Mouse (Mus musculus) spleen, adult 2 months (tissue): Measurements from ENCODE around the gene Cdh6.

ENCODE experiments used
- CTCF ChIP-seq: fragments of 200-500 bp; IDR thresholded peaks from 2 replicates; pipeline ENCODE4 v1.5.1; 2011; ENCODE audit warnings: mild to moderate bottlenecking, inconsistent platforms; ENCODE audit not compliant: insufficient read depth, insufficient read length, insufficient replicate concordance; ENCODE audit errors: extremely low read depth
- POLR2A ChIP-seq: fragments of 200-500 bp; IDR thresholded peaks from 2 replicates; pipeline ENCODE4 v1.6.1; 2011; ENCODE audit warnings: low read depth, low read length, inconsistent platforms

GRCm38 (mm10) chr15:13095406-13095805 lies 78.1 kb downstream of the Cdh6 start:
- TF ChIP-seq CTCF: no peak
- TF ChIP-seq POLR2A: no peak
